Mouse (Mus musculus) hindbrain, postnatal 0 days (tissue): ENCODE measurements around the gene Pcyt1a. TPM values are rescaled to one million over a fixed set of nuclear protein-coding genes. Genes with fewer than 3 reads are reported as not detected.
A peak's percentile ranks its signal among the peaks of the same experiment; 100 is the strongest.

Experiments
- ATAC-seq: fragments of 200-750 bp; cut with Nextera tagmentation; 2 replicates; pipeline ENCODE4 v1.8.0; 2017; ENCODE audit warnings: mild to moderate bottlenecking, moderate TSS enrichment, moderate library complexity
- DNase-seq: peaks from one replicate; pipeline ENCODE4 v3.0.0-alpha.2; 2015; ENCODE audit warnings: low spot score
- H3K27ac ChIP-seq: fragments of 300-500 bp; sonication (generic); 2 replicates; pipeline ENCODE4 v1.5.1; 2014; ENCODE audit warnings: mild to moderate bottlenecking
- H3K27me3 ChIP-seq: fragments of 300-500 bp; sonication (generic); 2 replicates; pipeline ENCODE4 v1.6.1; 2014; ENCODE audit warnings: low read length, mixed read lengths; ENCODE audit not compliant: insufficient read depth
- H3K36me3 ChIP-seq: fragments of 300-500 bp; sonication (generic); 2 replicates; pipeline ENCODE4 v1.6.1; 2014; ENCODE audit warnings: low read length, mixed read lengths; ENCODE audit not compliant: insufficient read depth
- H3K4me1 ChIP-seq: fragments of 300-500 bp; sonication (generic); 2 replicates; pipeline ENCODE4 v1.6.1; 2014; ENCODE audit warnings: antibody characterized with exemption, low read length, mixed read lengths; ENCODE audit not compliant: insufficient read depth
- H3K4me2 ChIP-seq: fragments of 300-500 bp; sonication (generic); 2 replicates; pipeline ENCODE4 v1.6.1; 2014; ENCODE audit warnings: low read depth, mild to moderate bottlenecking, low read length, moderate library complexity, mixed read lengths
- H3K4me3 ChIP-seq: fragments of 300-500 bp; sonication (generic); 2 replicates; pipeline ENCODE4 v1.5.1; 2014; ENCODE audit warnings: low read length
- H3K9ac ChIP-seq: fragments of 300-500 bp; sonication (generic); replicated peaks from 2 replicates; pipeline ENCODE4 v1.6.1; 2014; ENCODE audit warnings: mild to moderate bottlenecking, low read length, moderate library complexity, mixed read lengths
- H3K9me3 ChIP-seq: fragments of 300-500 bp; sonication (generic); 2 replicates; pipeline ENCODE4 v1.6.1; 2016; ENCODE audit warnings: low read length, mixed read lengths
- CTCF ChIP-seq: IDR thresholded peaks from 2 replicates; pipeline ENCODE4 v1.5.1; 2016; ENCODE audit warnings: antibody characterized with exemption, control low read depth, low read depth
- WGBS: fragments of 180-500 bp; shearing (Covaris S2); extraction: QIAGEN DNeasy Blood & Tissue Kit; methylation state at CpG from one replicate; pipeline ENCODE4 v1.1.7; 2014; 5-methylcytosine and 5-hydroxymethylcytosine counted together
- polyA plus RNA-seq: library from polyadenylated mRNA; unstranded; fragments of >200 nt; fragmentation: Nextera tagmentation; extraction: Ambion mirVana; gene quantifications from 2 replicates; pipeline ENCODE4 v1.2.1, GENCODE M21; 2015
- total RNA-seq: library from RNA; depleted of rRNA; stranded (reverse); fragments of >200 nt; gene quantifications from 2 replicates; pipeline ENCODE4 v1.2.3, GENCODE M21; 2014

Gene Pcyt1a
- total and polyA plus RNA-seq, 2 experiments from 2014 or later: 47.6 to 49.3 TPM

DNA sequence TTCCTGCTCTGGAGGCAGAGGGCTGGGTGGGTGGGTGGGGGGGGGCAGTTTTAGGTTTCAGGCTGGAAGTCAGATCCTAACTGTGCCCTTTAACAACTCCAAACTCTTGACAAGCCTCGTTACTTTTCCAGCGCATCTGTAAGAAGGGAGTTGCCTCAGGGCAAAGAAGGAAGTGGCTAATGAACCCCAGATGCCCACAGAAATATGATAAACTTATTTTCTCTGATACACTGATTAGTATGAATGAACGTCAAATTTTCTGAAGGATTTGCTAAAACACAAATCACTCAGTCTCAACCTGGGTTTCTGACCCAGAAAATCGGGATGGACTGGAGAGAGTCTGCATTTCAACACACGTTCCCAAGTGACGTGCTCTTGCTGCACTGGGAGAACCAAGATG lies 24.1 kb upstream of the Pcyt1a start:
- WGBS: 85% methylated on average over 6 of the region's 6 CpGs
- no peak for ATAC-seq
- no peak for TF ChIP-seq CTCF
- H3K4me1 ChIP-seq: no peaks in the 10 kb centered on the region
- no peaks in the 10 kb centered on the region for H3K9me3 ChIP-seq
- no peak overlapping the region for H3K4me3 ChIP-seq
- H3K36me3 ChIP-seq: no peaks in the 10 kb centered on the region
- no peak for DNase-seq
- no peak overlapping the region for H3K4me2 ChIP-seq
- no peak overlapping the region for H3K9ac ChIP-seq
- no peak overlapping the region for H3K27ac ChIP-seq
- H3K27me3 ChIP-seq: no peaks in the 10 kb centered on the region

DNA sequence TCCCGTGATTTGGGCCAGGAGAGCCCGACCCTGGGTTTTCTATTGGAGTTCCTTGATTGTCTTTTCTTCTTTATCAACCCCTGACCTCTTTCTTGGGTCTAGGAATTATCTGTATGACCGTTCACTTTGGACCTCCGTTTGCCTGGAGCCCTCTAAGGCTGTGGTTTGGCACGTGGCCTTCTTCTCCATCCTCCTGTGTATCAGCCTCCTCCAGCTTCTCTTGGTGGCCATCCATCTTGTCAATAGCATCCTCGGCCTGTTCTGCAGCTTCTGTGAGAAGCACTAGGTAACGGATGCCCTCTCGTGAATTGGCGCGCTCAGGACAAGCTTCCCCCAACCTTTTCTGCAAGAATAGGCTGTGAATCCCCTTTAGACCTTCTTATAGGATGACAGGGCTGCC lies 23.0 kb upstream of the Pcyt1a start:
- H3K9me3 ChIP-seq: no peaks in the 10 kb centered on the region
- no peak overlapping the region for H3K27ac ChIP-seq
- H3K4me2 ChIP-seq: no peak overlapping the region
- H3K9ac ChIP-seq: no peak overlapping the region
- ATAC-seq (no peak), DNase-seq (no peak)
- no peaks in the 10 kb centered on the region for H3K4me1 ChIP-seq
- H3K4me3 ChIP-seq: no peak overlapping the region
- H3K36me3 ChIP-seq: no peaks in the 10 kb centered on the region
- WGBS: 82% methylated on average over 10 of the region's 10 CpGs
- no peak for TF ChIP-seq CTCF
- H3K27me3 ChIP-seq: no peaks in the 10 kb centered on the region

DNA sequence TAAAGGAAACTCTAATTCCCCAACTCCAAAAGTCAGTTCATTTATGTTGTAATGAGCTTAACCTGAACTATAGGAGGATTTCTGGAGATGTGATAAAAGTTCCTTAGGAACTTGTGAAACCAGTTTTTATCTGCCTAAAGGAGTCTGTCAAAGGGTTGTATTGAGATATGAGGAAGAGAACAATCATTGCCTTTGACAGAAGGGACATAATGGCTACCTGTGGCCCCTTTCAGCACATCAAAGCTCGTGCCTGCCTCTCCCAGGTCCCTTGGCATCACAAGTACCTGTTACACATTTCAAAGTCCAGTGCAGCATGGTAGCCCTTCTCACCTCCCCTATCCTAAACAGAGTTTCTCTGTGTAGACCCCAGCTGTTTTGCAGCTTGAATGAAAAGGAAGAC lies 13.3 kb upstream of the Pcyt1a start:
- H3K9ac ChIP-seq: no peak overlapping the region
- no peak overlapping the region for H3K27ac ChIP-seq
- no peak overlapping the region for H3K4me2 ChIP-seq
- H3K36me3 ChIP-seq: no peaks in the 10 kb centered on the region
- no peaks in the 10 kb centered on the region for H3K4me1 ChIP-seq
- 49% methylated on average over 1 of the region's 1 CpGs for WGBS
- ATAC-seq (no peak), DNase-seq (no peak)
- no peak for TF ChIP-seq CTCF
- H3K27me3 ChIP-seq: no peaks in the 10 kb centered on the region
- no peaks in the 10 kb centered on the region for H3K9me3 ChIP-seq
- no peak overlapping the region for H3K4me3 ChIP-seq

DNA sequence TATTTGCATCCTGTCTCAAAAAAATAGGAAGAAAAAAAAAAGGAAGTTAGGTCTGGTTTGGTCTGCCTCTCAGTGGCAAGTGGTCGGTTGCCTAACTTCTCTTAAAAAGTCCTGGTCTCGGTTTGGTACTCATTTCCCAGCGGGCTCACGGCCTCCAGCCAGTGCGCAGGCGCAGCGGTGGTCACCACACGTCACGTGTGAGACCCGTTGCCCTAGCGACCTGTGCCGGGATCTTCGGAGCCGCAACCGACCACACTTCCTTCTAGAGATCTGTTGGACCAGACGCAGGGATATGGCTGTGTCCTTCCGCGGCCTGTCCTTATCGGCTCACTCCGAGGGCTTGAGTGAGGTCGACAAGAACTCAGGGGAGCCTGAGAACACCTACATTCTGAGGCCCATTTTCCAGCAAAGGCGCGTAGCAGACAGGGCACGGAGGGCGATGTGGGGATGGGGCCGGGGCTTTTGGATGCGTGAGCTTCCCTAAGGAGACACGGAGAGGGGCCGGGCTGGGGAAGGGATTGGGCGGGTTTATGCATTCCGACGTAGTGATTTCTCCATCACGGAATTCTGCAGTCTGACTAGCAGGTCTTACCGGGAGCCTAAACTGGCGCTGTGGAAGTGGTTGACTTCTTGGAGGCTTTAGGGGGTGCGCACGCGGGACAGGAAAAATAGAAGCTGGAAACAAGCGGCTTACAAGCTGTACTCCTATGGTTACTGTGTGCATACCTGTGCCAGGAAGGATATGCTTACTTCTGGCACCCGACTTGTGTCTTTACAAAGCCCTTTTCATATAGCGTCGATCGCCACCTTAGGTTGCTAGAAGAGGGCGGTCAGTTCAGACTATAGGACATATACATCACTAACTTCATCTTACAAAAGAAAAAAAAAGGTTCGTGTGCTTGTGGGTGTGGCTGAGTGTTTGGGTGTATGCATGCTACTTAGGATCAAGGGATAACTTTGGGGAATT lies 10.9 kb upstream of the Pcyt1a start, which contains the start of gene Tctex1d2:
Gene Tctex1d2 (plus strand): TSS at position 186 of the 967 bp plus-strand sequence.
- DNase-seq (peak; percentile 97), ATAC-seq (peak; percentile 97)
- Histone ChIP-seq H3K9me3 (no peaks in the 10 kb centered on the region), H3K4me1 (no peaks in the 10 kb centered on the region), H3K27ac (peak within 1 kb of the TSS; percentile 91), H3K4me2 (peak within 1 kb of the TSS; percentile 76), H3K27me3 (no peaks in the 10 kb centered on the region), H3K9ac (peak within 1 kb of the TSS; percentile 65), H3K36me3 (no peaks in the 10 kb centered on the region), H3K4me3 (peak within 1 kb of the TSS; percentile 61)
- under 1% methylated on average over 45 of the region's 45 CpGs for WGBS
- 0 out of 2 replicates have a peak, but pooled peaks have one; percentile 19 for TF ChIP-seq CTCF

DNA sequence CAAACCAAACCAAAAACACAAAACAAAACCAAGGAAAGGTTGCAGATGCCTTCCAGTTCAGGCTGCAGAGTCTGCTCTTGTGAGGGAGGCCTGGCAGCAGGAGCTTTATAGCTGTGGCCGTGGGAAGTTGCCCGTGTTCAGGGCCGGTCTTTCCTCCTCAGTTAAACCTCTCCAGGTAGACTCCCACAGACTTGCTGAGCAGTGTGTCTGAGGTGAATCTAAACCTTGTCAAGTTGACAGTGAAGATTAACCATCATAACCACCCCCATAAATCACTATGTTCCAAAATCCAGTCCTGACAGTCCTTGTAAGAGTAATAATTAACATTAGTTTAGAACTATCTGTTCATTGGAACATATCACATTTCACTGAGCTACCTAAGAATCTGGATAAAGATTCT lies 3.2 kb upstream of the Pcyt1a start:
- no peak overlapping the region for H3K4me2 ChIP-seq
- H3K27me3 ChIP-seq: no peaks in the 10 kb centered on the region
- no peaks in the 10 kb centered on the region for H3K9me3 ChIP-seq
- ATAC-seq: no peak
- no peak for TF ChIP-seq CTCF
- H3K4me3 ChIP-seq: no peak overlapping the region
- DNase-seq: no peak
- H3K4me1 ChIP-seq: peaks cover 9% of the 10 kb centered on the region
- no peak overlapping the region for H3K9ac ChIP-seq
- no peaks in the 10 kb centered on the region for H3K36me3 ChIP-seq
- H3K27ac ChIP-seq: no peak overlapping the region
- WGBS: 88% methylated on average over 3 of the region's 3 CpGs

DNA sequence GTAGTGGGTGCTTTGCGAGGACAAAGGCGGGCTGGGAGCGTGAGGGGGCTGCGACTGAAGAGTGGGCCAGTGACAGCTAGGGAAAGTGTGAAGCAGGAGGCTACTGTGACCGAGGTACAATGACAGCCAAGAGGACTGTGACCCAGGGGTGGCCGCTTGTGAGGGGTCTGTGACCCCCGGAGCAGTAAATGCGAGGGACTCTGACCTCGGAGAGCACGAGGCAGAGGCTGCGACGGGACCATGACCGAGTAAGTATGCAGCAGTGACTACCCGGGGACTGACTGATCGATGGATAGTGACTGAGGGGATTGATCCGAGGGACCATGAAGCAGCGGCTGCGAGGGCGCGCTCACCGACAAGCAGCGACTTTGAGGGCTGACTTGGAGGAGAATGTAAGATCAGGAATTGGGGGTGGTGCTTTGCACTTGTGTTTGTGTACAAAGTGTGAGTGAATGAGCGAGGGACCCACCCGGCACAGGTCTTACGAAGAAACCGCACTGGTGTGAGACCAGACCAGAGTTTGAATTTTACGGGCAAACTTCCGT lies 398 bp downstream of the Pcyt1a start:
- no peak; the same call in 1 of the 2 replicates for ATAC-seq
- peak overlapping the region; percentile 67 for H3K4me2 ChIP-seq
- peak overlapping the region; percentile 57 for H3K9ac ChIP-seq
- no peaks in the 10 kb centered on the region for H3K9me3 ChIP-seq
- peak overlapping the region; percentile 46 for H3K4me3 ChIP-seq
- no peak for TF ChIP-seq CTCF
- DNase-seq: peak; percentile 21
- peaks cover 9% of the 10 kb centered on the region for H3K4me1 ChIP-seq
- no peaks in the 10 kb centered on the region for H3K27me3 ChIP-seq
- H3K36me3 ChIP-seq: no peaks in the 10 kb centered on the region
- H3K27ac ChIP-seq: peak overlapping the region; percentile 90
- 1% methylated on average over 28 of the region's 28 CpGs for WGBS
